In genomic region chr8:12769296-12769695, GRCm38 (mm10) we compare ENCODE assay signal across 17 mouse cellular contexts. TPM values are rescaled to one million over a fixed set of nuclear protein-coding genes. Genes with fewer than 3 reads are reported as not detected.
A peak's percentile ranks its signal among the peaks of the same experiment; 100 is the strongest.
DNase-seq lines count a peak whose midpoint lies in the region; ATAC-seq lines count a peak whose summit lies in the region.
"Had no signal": no experiment of that assay in that cellular context is flagged by ENCODE, and none has a peak within 500 bp of the region (broad histone marks: within the 10 kb centered on the region; RNA-seq: fewer than 3 reads in every experiment).

No protein-coding gene starts in this region.

- ATAC-seq in cerebellum, adult (ENCODE audit: insufficient number of reproducible peaks, low FRiP score, low TSS enrichment): no peak
- no peak for ATAC-seq in monocyte, adult 5-6 weeks (replicated peaks; ENCODE audit: insufficient number of reproducible peaks, low FRiP score, low TSS enrichment, poor library complexity, severe bottlenecking)
- ATAC-seq: activated CD4-positive, CD25-positive, alpha-beta regulatory T cell, adult 4 months; CD4-positive, CD25-positive, alpha-beta regulatory T cell, adult 4 months had no signal

- peak; percentile 51 to 62 for DNase-seq in cerebellum, adult 18-20 months
- peak; percentile 55 for DNase-seq in cerebellum, adult 9-10 months
- DNase-seq in cerebellum, adult 11 months: no peak
- DNase-seq in cerebellum, postnatal 36 days: peak; percentile 47 to 49
- DNase-seq in cerebellum, adult 8-10 months: no peak
- peak; percentile 42 for DNase-seq in brain, adult 2 months (ENCODE audit: low read depth, low spot score)
- DNase-seq: adrenal gland, adult 2 months; adrenal gland, adult 8-10 months; adrenal gland, postnatal 10 days; adrenal gland, postnatal 14 days; adrenal gland, postnatal 25 days; adrenal gland, postnatal 36 days; B cell, adult 2 months had no signal

RNA-seq across cellular contexts. Expression of gene Atp11a, which starts 12.5 kb away (rescaled TPM):
- 14.4 to 19.7 TPM (median 18.2 TPM) in 3 replicates for total RNA-seq in monocyte, adult 5-6 weeks (2017)

Comparison
In these comparisons a context has a peak if more than half of its experiments do, and no peak if none do; other contexts are left out.
1. DNase-seq: peak in cerebellum, adult 18-20 months (2 of 2), cerebellum, adult 9-10 months (single experiment), cerebellum, postnatal 36 days (2 of 2) and brain, adult 2 months (single experiment); none in cerebellum, adult 11 months (single experiment) and cerebellum, adult 8-10 months (single experiment).